Mouse (Mus musculus): ENCODE data around the gene Otop2.

The Otop2 gene

DNA sequence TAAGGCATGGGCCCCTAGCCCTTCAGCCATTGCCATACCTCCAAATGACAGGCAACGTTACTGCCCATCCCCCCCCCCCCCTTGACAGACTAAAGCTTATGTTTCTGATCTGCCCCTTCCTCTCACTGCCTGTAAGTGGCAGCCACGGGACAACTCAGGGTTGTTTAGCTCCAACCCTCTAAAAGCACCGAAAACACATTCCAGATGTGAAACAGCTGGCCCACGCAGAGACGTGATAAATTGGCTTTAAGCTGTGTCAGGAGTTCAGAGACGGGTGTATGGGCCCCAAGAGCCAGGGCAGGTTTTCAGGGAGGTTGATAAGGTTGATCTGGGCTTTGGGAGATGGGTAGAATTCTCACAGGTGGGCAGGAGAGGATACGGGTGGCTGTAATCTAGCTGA is 38.6 kb downstream of the Otop2 start:
- peak; percentile 76 for DNase-seq (ENCODE audit: low read depth, low spot score)

DNA sequence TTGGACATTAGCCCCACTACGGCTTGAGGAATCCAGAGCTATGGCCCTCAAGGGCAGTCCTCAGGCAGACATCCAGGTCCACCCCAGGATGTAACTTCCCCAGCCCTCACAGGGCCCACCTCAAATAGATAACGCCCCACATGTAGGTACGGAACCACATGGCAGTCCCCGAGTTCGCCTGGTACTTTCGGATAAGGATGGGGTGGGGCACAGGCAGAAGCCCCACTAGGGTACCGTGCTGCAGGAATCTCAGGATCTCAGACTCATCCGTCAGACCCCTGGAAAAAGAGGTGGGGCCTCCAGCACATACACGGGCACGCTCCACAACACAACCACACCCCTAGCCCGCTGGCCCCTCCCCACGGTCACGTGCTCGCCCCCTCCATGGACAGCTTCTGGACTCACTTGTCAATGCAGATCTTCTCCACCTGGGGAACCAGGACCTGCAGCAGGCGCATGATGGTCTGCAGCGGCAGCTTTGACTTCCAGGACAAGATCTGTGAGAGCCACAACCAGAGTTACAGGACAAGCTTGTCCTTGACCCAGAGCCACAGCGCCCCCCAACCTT is 41.8 kb downstream of the Otop2 start:
- no peak for DNase-seq (ENCODE audit: low read depth, low spot score)

DNA sequence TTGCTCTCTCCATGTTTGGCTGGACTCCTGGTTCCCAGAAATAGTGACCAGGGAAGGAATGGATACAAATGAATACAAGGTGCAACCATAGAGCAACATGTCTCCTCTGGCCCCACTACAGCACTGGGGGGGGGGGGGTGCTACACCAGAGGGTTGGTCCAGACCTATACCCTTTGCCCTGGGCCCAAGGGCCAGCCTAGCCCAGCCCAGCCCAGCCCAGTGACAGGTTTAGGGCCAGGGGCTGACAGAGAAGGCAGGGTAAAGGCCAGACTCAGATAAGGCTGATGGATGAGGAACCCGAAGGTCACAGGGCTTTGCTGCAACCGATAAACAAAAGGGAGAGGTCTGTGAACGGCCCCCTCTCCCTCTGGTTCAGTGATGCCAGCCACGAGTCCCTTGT is 43.0 kb downstream of the Otop2 start:
- no peak for DNase-seq (ENCODE audit: low read depth, low spot score)

DNA sequence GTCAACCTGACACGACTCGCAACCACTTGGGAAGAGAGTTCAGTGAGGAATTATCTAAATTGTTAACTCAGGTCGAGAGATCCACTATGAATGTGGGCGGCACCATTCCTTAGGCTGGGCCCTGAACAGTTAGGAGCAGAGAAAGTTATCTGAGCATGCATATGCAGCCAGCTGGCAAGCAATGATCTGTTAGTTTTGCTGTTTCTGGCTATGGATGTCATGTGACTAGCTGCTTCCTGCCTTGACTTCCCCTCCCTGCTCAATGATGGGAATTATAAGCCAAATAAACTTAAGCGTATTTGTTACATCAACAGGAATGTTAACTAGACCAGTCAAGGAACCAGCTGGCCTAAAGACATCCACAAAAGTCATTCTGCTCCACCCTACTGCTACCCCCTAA is 46.4 kb downstream of the Otop2 start:
- DNase-seq (ENCODE audit: low read depth, low spot score) = no peak

DNA sequence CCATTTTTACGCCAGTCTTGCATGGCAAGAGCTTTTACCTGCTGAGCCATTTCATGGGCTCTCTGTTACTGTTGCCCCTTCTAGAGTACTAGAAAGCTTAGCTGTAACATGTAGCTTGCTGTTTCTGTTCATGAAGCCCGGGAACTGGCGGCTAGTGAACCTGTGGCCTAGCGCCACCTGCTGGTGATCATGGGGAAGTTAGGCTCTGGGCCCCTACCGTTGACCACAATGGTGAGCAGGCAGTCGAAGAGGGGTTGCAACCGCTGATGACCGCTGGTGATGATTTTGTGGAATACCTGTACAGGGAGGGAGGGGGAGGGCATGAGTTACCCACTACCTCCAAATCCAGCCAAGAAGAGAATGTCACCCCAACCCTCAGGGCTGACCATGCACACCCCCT is 47.2 kb downstream of the Otop2 start:
- DNase-seq (ENCODE audit: low read depth, low spot score) = peak; percentile 88

DNA sequence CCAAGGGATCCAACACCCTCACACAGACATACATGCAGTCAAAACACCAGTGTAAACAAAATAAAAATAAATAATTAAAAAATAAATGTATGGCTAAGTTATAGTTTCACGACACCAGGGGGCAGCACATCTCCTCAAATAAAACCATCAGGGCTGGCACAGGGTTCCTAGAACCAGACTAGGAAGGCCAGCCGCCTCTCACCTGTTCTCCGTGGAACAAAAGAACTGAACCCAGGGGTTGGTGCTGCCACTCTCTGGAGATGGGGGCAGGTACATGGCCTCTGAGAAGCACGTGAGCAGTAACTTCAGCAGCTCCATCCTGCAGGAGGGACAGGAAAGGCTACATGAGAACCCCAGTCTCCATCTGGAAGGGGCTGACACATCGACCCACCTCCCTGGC is 51.5 kb downstream of the Otop2 start:
- DNase-seq (ENCODE audit: low read depth, low spot score) = peak; percentile 73

DNA sequence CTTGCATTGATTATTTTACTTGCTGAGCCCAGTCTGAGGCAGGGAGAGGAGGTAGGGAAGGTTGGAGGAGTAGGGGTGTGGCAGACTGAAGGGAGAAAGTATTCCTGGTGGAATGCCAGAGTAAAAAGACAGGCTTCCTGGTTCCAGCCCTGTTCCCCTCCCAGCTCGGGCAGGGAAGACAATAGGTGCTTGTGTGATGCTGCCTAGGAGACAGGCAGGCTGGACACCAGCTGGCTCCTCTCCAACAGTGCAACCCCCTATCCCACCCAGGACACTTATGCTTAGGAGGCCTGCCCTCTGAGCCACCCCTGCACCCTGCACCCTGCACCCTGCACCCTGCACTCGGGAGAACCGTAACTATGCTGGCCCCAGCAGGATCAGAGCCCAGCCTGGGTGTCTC is 52.3 kb downstream of the Otop2 start:
- no peak for DNase-seq (ENCODE audit: low read depth, low spot score)

DNA sequence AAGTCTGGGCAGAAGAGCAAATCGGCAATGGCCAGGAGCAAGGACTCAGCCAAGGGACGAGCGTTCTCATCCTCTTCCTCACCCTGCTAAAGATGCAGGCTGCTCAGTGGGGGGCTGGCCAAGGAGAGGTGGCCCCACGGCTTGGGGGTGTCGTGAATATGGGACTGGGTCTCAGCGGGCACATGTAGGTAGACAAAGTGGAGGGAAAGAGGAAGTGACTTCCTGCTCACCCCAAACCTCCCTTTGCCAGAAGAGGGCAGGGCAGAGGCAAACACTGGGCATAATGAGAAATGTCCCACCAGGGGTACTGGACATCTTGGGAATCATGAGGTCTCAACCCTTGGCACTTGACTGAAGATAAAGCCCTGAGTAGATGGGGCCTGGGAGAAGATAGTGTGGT is 52.8 kb downstream of the Otop2 start:
- no peak for DNase-seq (ENCODE audit: low read depth, low spot score)

DNA sequence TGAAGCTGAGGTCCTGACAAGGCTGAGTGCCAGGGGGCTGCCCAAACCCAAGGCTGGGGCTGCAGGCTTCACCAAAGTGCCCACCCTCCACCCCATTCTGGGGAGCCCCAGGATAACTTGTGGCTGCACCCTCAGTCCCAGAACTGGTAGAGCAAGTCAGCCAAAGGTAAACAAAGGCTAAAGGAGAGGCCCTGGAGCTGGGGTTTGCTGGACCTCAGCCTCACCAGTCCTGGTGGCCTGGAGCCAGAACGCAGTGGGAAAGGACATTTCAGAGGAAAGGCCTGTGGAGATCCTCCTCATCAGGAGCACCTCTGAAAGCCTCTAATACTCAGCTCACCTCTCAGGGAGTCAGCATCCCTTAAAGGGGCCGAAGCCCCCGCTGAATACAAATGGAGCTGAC is 57.2 kb downstream of the Otop2 start:
- no peak for DNase-seq (ENCODE audit: low read depth, low spot score)

DNA sequence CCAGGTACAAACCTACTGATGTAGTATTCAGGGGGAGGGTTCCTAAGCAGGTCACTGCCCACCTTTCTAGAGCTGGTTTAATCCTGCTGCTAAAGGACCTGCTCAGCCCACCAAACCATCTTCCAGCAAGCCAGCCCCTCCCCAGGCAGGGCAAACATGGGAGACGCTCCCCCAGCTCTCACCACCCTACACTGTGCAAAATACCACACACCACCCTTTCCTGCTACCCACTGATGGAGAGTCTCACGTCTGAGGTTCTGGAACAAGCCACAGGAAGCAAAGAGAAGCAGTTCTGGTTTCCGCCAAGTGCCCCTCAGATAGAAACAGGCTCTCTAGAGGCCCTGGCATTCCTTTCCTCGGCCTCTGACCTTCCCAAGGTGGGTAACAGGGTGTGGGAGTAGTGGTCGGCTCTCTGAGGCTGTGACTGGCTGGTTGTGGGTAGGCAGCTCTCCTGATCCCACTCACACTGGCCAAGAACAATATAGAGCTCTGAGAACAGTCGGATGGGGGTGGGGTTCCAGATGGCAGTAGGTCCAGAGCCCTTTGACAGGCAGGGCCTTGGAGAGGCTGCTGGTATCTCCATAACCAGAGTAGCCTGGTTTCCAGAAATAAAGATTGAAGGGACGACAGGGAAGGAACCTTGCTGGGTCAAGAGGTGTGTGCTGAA is 59.2 kb downstream of the Otop2 start:
- DNase-seq (ENCODE audit: low read depth, low spot score) = no peak

DNA sequence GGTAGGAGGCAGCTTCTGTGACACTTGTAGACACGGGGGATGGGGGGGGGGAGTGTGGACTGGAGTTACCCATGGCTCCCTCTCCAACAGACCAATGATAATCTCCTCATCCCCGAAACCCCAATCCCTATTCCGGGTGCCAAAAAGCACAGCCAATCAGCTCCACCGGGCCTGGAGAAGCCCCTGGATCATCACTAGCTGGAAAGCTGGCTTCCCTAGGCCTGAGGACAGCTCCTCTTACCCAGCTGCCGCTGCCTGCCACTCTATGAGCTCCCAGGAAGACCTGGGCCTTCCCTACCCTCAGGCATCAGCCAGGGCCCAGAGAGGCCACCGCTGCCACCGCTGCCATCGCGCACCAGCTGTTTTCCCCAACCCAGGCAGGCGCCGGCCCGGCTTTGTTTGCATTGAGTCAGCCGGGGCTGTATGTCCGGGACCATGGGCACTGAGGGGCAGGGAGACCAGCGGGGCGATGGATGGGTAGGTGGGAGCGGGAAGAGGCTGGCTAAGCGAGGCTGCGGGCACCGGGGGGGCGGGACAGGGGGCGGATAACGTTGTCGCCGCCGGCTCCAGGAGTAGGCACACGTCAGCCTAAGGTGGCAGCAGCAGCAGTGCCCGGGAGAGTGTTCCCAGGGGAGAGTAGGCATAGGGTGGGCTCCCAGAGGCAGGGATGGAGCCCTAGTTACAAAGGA is 59.9 kb downstream of the Otop2 start:
- no peak for DNase-seq (ENCODE audit: low read depth, low spot score)

DNA sequence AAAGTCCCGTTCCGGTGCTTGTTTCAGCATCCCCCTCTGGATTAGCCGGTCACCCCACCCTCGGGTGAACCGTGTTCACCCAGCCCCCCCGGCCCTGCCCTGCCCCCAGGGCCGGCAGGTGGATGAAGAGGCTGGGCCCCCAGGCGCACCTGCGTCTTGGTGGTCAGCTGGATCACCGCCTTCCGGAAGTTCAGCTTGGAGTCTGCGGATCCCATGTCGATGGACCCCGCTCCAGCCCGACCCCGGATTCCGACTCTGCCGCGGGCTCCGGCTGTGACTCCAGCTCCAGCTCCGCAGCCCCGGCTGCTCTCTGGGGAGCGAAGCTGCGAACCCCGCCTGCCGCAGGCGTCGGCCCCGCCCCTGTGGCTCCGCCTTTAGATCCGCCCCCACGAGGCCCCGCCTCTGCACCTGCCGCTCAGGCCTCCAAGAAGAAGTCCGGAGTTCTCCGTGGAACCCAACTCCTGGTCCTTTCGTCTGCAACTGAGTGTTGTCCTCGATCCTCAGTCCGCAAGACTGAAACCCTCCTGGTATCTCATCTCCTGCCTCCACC is 60.5 kb downstream of the Otop2 start, which contains the start of gene Hid1:
Gene Hid1 (minus strand): TSS at position 362 of the 550 bp plus-strand sequence.
- DNase-seq (ENCODE audit: low read depth, low spot score) = peak; percentile 78

DNA sequence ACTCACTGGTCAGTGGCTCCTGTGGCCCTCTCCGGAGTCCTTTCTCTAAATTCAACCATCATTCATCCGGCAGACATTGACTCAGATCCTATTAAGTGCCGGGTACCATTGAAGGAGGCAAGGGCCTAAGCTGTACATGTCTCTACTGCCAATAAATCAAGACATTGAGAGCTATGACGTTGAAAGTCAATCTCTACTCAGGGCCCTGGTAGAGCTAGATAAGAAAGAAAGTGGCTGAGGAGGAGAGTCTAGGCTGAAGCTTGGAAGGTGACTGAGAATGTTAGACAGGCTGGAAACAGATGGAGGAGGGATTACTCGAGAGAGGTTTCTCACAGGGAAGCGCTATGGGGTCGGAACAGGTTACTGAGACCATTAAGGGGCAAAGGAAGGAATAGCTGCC is 63.4 kb downstream of the Otop2 start:
- no peak for DNase-seq (ENCODE audit: low read depth, low spot score)

DNA sequence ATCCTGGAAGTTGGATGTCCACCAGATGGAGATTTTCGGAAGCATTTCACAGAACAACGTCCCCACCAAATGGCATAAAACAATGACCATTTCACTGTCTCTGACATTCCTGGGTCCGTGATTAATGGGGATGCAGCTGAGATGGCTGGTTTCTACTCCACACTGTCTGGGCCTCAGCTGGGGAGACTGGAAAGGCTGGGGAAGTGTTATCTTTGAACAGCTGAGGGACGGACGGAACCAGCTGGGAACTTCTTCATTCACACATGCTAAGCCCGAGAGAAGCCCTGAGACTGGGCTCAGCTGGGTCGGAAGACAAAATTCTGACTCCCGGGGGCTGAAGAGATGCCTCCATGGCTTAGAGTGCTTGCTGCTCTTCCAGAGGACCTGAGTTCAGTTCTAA is 64.4 kb downstream of the Otop2 start:
- DNase-seq (ENCODE audit: low read depth, low spot score) = no peak

DNA sequence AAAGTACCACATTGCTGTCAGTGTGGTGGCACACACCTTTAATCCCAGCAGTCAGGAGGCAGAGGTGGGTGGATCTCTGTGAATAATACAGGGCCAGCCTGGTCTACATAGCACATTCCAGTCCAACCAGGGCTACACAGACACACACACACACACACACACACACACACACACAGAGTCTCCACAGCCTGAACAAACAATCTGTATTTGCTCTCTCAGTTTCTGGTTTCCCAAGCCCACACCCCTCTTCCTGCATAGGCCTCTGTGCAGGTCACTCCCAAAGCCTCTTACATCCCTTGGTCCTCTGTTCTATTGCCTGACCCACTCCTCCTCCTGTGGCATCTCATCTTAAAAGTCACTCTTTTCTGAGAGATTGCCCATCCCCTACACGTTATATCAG is 65.1 kb downstream of the Otop2 start:
- no peak for DNase-seq (ENCODE audit: low read depth, low spot score)

DNA sequence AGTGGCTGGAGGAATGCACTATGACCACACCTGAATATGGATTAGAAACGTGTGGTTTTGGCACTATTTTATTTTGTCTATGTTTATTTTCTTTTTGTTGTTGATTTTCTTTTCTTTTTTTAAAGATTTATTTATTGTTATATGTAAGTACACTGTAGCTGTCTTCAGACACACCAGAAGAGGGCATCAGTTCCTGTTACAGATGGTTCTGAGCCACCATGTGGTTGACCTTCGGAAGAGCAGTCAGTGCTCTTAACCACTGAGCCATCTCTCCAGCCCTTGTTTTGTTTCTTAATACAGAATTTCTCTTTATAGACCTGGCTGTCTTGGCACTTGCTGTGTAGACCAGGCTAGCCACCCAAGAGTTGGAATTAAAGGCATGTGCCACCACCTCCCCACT is 65.8 kb downstream of the Otop2 start:
- no peak for DNase-seq (ENCODE audit: low read depth, low spot score)

DNA sequence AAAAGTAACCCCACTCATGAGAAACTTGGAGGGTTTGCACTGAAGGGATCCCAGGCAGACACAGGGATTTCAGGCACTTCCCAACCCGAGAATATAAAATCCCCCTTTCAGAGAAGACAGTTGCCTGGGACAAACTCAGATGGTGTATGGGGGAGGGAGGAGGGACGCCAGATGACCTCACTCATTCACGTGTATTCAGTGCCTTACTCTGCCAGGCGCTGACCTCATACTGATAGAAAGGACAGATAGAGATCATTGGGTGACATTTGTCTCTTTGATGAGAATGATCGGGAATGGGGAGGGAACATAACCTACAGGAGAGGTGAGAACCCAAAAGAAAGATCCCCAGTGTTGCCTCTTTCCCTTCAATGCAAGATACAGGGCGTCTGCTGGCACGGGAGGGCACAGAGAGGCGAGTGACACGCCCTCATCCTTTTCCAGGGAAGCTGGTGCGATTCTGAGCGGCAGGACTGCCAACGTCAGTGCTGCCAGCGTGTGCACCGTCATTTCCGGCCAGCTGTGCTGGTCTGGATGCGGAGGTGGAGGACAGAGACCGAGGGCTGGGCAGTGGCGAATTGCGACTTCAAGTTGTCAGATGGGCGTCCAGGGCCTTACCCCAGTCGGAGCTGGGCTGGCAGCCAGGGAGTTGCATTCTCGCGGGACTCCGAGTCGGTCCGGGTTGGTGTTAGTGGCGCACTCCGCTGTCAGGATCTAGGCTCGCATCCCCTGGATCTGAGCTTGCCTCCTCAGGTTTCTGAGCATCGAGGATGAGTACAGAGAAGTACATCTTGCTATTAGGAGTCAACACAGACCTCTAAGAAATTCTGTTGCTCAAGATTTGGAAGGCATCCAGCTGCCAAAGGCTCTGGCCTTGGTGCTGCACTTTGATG is 67.1 kb downstream of the Otop2 start:
- DNase-seq (ENCODE audit: low read depth, low spot score) = no peak

DNA sequence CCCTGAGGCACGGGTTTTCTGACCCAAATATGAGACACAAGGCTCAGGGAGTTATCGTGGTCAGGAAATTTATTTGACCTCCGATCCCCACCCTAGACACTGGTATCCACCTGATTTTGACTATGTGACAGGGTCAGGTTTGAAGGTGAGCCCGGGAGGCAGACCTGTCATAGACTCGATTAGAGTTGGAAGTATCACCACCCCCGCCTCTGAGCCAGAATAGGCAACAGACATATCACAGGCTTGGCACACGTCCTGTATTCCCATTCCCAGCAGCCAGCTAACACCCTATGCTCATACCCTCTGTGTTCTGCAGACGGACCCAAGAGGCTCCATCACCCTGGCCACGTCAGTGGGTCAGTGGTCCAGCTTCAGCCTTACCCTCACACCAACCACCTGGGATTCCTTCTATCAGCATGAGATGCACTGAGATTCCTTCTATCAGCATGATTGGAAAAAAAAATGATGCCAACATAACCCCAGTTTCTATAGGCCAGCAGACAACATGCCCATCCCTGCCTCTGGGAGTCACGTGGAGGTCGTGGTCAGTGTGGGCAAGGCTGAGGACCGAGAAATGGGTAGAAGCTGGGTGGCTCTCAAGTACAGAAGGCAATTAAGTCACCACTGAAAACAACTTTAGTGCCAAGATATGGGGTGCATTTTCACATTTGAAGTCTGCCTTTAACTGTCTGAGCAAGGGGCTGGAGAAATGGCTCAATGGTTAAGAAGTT is 67.9 kb downstream of the Otop2 start:
- no peak for DNase-seq (ENCODE audit: low read depth, low spot score)

DNA sequence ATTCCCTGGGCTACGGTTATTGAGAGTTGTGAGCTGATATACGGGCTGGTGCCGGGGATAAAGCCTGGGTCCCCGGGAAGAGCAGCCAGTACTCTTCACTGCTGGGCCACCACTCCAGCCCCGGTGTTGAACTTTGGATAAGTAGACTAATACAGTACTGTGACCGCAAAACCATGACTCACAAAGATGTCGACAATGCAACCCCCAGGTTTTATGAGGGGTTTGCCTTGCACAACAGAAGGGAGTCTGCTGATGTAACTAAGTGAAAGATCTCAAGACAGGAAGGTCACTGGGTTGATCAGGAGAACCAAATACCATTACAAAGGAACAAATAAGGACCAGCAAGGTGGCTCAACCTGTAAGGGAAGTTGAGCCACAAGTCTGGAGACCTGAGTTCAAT is 69.8 kb downstream of the Otop2 start:
- DNase-seq (ENCODE audit: low read depth, low spot score) = no peak

DNA sequence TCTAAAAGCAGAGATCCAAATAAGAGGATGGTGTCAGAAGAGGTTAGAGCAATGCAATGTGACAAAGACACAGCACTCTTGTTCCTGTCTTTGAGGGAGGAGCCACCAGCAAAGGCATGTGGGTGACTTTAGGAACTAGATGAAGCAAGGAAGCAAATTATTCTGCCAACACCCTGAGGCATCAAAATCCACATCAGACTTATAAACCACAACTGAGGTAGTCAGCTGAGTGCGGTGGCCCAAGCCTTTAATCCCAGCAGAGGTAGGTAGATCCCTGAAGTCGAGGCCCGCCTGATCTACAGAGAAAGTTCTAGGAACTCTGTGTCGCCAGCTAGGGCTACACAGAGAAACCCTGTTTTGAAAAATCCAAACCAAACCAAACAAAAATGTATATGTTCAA is 70.3 kb downstream of the Otop2 start:
- no peak for DNase-seq (ENCODE audit: low read depth, low spot score)

DNA sequence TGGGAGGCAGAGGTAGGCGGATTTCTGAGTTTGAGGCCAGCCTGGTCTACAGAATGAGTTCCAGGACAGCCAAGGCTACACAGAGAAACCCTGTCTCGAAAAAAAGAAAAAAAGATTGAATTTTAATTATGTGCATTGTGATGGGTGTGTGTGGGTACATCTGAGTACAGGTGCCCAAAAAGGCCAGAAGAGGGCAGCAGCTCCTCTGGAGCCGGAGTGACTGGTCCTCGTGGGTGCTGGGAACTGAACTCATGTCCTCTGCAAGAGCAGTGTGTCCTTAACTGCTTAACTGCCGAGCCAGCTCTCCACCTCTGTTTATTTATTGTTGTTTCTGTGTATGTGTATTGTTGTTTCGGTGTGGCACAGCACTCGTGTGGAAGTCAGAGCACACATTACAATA is 70.9 kb downstream of the Otop2 start:
- DNase-seq (ENCODE audit: low read depth, low spot score) = no peak

Data from mesoderm, embryonic 11.5 days (tissue).